Mouse (Mus musculus) stomach, embryonic 14.5 days (tissue): ENCODE results near the gene Unc79. TPM values are rescaled to one million over a fixed set of nuclear protein-coding genes. Genes with fewer than 3 reads are reported as not detected.

ENCODE experiments used
- ATAC-seq: fragments of 200-750 bp; cut with Nextera tagmentation; 2 replicates; pipeline ENCODE4 v1.8.0; 2017; ENCODE audit warnings: low read depth, moderate TSS enrichment; ENCODE audit not compliant: insufficient number of reproducible peaks, insufficient read depth, low FRiP score
- H3K27ac ChIP-seq: fragments of 300-500 bp; sonication (generic); 2 replicates; pipeline ENCODE4 v1.5.1; 2014; ENCODE audit warnings: mild to moderate bottlenecking, low read length, moderate library complexity, mixed read lengths
- H3K27me3 ChIP-seq: fragments of 300-500 bp; sonication (generic); 2 replicates; pipeline ENCODE4 v1.6.1; 2014; ENCODE audit warnings: low read length, control low read depth, mixed read lengths; ENCODE audit not compliant: control insufficient read depth, insufficient read depth
- H3K36me3 ChIP-seq: fragments of 300-500 bp; sonication (generic); 2 replicates; pipeline ENCODE4 v1.6.1; 2014; ENCODE audit warnings: mild to moderate bottlenecking, control low read depth, low read length, moderate library complexity, mixed read lengths; ENCODE audit not compliant: control insufficient read depth, insufficient read depth
- H3K4me1 ChIP-seq: fragments of 300-500 bp; sonication (generic); 2 replicates; pipeline ENCODE4 v1.6.1; 2014; ENCODE audit warnings: low read length, control low read depth, mixed read lengths; ENCODE audit not compliant: control insufficient read depth, insufficient read depth
- H3K4me2 ChIP-seq: fragments of 300-500 bp; sonication (generic); replicated peaks from 2 replicates; pipeline ENCODE4 v1.6.1; 2014; ENCODE audit warnings: low read depth, low read length, control low read depth
- H3K4me3 ChIP-seq: fragments of 300-500 bp; sonication (generic); 2 replicates; pipeline ENCODE4 v1.5.1; 2014; ENCODE audit warnings: low read depth, low read length, control low read depth
- H3K9ac ChIP-seq: fragments of 300-500 bp; sonication (generic); replicated peaks from 2 replicates; pipeline ENCODE4 v1.6.1; 2014; ENCODE audit warnings: low read depth, mild to moderate bottlenecking, control low read depth, low read length, moderate library complexity, mixed read lengths
- H3K9me3 ChIP-seq: fragments of 300-500 bp; sonication (generic); 2 replicates; pipeline ENCODE4 v1.6.1; 2016; ENCODE audit warnings: low read depth, low read length, control low read depth; ENCODE audit not compliant: control insufficient read depth
- WGBS: fragments of 180-500 bp; shearing (Covaris S2); extraction: QIAGEN DNeasy Blood & Tissue Kit; methylation state at CpG from one replicate; pipeline ENCODE4 v1.1.7; 2014; 5-methylcytosine and 5-hydroxymethylcytosine counted together
- polyA plus RNA-seq: library from polyadenylated mRNA; unstranded; fragments of >200 nt; fragmentation: Nextera tagmentation; extraction: Ambion mirVana; gene quantifications from 2 replicates; pipeline ENCODE4 v1.2.1, GENCODE M21; 2014

Gene Unc79
- polyA plus RNA-seq, 1 experiment from 2014 or later = 1.1 TPM

GRCm38 (mm10) chr12:103209581-103209980, 260.9 kb downstream of the Unc79 start:
- Histone ChIP-seq H3K4me3 (no peak overlapping the region), H3K9ac (no peak overlapping the region), H3K36me3 (no peaks in the 10 kb centered on the region), H3K4me1 (no peaks in the 10 kb centered on the region), H3K27me3 (no peaks in the 10 kb centered on the region), H3K27ac (no peak overlapping the region), H3K9me3 (no peaks in the 10 kb centered on the region), H3K4me2 (no peak overlapping the region)
- no peak for ATAC-seq
- WGBS = 87% methylated on average over 7 of the region's 7 CpGs

- no peaks in the 10 kb centered on the region for H3K4me1 ChIP-seq
- H3K27ac ChIP-seq = no peak overlapping the region
- H3K27me3 ChIP-seq = no peaks in the 10 kb centered on the region
- no peak overlapping the region for H3K4me2 ChIP-seq
- no peak overlapping the region for H3K4me3 ChIP-seq
- ATAC-seq = no peak; the same call in 1 of the 2 replicates
- 73% methylated on average over 5 of the region's 5 CpGs for WGBS
- no peaks in the 10 kb centered on the region for H3K9me3 ChIP-seq
- no peak overlapping the region for H3K9ac ChIP-seq
- H3K36me3 ChIP-seq = no peaks in the 10 kb centered on the region
Observed at GRCm38 (mm10) chr12:103211078-103211477, 262.4 kb downstream of the Unc79 start.

- Histone ChIP-seq H3K9ac (no peak overlapping the region), H3K4me1 (no peaks in the 10 kb centered on the region), H3K27ac (no peak overlapping the region), H3K4me3 (no peak overlapping the region), H3K9me3 (no peaks in the 10 kb centered on the region), H3K36me3 (no peaks in the 10 kb centered on the region), H3K4me2 (no peak overlapping the region), H3K27me3 (no peaks in the 10 kb centered on the region)
- no peak for ATAC-seq
- 90% methylated on average over 2 of the region's 2 CpGs for WGBS
Observed at GRCm38 (mm10) chr12:103213591-103213990, 264.9 kb downstream of the Unc79 start.

DNA sequence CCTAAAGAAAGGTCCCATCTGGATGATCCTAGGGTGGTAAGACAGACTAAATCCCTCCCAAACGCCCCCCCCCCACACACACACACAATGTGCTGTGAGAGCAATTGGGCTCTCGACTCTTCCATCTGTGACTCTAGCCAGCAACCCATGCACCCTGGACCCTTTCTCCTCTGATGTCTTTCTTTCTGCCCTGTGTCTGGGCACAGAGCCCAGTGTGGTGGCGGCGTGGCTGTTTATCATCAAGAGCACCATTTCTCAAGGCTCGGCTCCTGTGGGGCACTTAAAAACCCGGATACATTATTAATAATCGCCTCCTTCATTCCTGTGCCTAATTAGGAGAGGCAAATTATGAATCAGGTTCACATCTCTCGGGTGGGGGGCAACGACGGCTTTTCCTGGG, 265.6 kb downstream of the Unc79 start:
- no peak for ATAC-seq
- H3K4me2 ChIP-seq = no peak overlapping the region
- no peaks in the 10 kb centered on the region for H3K4me1 ChIP-seq
- no peak overlapping the region for H3K4me3 ChIP-seq
- H3K9ac ChIP-seq = no peak overlapping the region
- no peaks in the 10 kb centered on the region for H3K36me3 ChIP-seq
- H3K27ac ChIP-seq = no peak overlapping the region
- 37% methylated on average over 10 of the region's 10 CpGs for WGBS
- H3K9me3 ChIP-seq = no peaks in the 10 kb centered on the region
- no peaks in the 10 kb centered on the region for H3K27me3 ChIP-seq

DNA sequence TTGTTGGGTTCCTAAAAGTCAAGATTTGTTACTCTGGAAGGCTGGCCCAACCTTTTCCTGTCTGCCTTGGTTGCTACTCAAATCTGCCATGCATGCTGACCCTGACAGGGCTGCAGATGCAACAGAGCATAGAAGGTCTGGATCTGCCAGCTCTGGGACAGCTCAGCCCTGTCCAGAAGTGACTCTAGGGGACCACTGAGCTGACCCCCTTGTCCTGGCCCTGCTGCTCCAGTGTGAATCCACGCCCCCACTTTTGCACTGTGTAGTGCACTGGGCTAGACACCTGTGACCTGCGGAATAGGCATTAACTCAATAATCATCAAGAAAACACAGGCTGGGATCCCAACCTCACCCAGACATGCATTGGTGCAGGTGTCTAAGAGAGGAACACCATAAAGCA, 266.1 kb downstream of the Unc79 start:
- H3K9ac ChIP-seq = no peak overlapping the region
- no peaks in the 10 kb centered on the region for H3K36me3 ChIP-seq
- ATAC-seq = no peak
- no peak overlapping the region for H3K27ac ChIP-seq
- H3K9me3 ChIP-seq = no peaks in the 10 kb centered on the region
- H3K27me3 ChIP-seq = no peaks in the 10 kb centered on the region
- no peaks in the 10 kb centered on the region for H3K4me1 ChIP-seq
- no peak overlapping the region for H3K4me2 ChIP-seq
- H3K4me3 ChIP-seq = no peak overlapping the region
- 86% methylated on average over 2 of the region's 2 CpGs for WGBS

- Histone ChIP-seq H3K4me1 (no peaks in the 10 kb centered on the region), H3K27me3 (no peaks in the 10 kb centered on the region), H3K9me3 (no peaks in the 10 kb centered on the region), H3K36me3 (no peaks in the 10 kb centered on the region), H3K27ac (no peak overlapping the region), H3K9ac (no peak overlapping the region), H3K4me3 (no peak overlapping the region), H3K4me2 (no peak overlapping the region)
- WGBS = 66% methylated on average over 6 of the region's 6 CpGs
- no peak for ATAC-seq
Observed at GRCm38 (mm10) chr12:103215877-103216610, 267.4 kb downstream of the Unc79 start.

DNA sequence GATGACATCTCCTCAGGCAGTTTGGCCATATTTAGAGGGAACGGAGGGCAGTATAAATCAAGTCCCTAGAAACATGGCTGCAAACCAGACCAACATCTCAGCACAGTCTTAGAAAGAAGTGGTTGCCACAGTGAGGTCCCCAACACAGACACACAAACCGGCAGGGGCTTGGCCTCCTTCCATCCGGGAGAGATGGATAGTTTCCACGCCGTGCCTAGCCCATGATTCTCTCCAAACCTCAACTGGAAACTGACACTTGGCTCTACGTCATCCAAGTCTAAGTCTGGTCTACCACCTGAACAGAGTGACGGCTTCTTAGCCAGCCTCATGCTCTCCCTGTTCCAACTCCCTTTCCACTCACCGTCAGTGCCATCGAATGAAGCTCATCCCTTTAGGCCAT, 275.0 kb downstream of the Unc79 start:
- H3K4me3 ChIP-seq = no peak overlapping the region
- H3K27me3 ChIP-seq = no peaks in the 10 kb centered on the region
- H3K9ac ChIP-seq = no peak overlapping the region
- WGBS = 91% methylated on average over 9 of the region's 9 CpGs
- no peaks in the 10 kb centered on the region for H3K36me3 ChIP-seq
- ATAC-seq = no peak
- no peaks in the 10 kb centered on the region for H3K4me1 ChIP-seq
- no peak overlapping the region for H3K27ac ChIP-seq
- H3K9me3 ChIP-seq = no peaks in the 10 kb centered on the region
- H3K4me2 ChIP-seq = no peak overlapping the region

DNA sequence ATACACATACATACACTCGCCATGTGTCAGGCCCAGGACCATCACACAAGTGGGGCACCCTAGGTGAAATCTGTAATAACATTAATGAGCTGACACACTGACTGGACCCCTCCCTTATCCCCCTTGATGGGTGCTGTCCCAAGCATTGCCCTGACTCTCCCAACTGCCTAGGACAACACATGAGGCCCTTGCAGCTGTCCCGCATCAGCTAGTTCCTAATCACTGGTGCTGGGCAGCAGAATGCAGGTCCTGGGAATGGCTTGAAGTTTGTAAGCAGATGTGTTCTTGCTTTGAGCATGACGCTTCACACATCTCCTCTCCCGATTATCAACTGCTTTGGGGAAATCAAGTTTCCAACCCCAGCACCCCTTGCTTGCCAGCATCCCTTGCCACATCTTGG, 277.5 kb downstream of the Unc79 start:
- Histone ChIP-seq H3K4me2 (no peak overlapping the region), H3K36me3 (no peaks in the 10 kb centered on the region), H3K4me1 (no peaks in the 10 kb centered on the region), H3K9me3 (no peaks in the 10 kb centered on the region), H3K9ac (no peak overlapping the region), H3K4me3 (no peak overlapping the region), H3K27me3 (no peaks in the 10 kb centered on the region), H3K27ac (no peak overlapping the region)
- WGBS = 86% methylated on average over 4 of the region's 4 CpGs
- no peak for ATAC-seq

- Histone ChIP-seq H3K4me3 (no peak overlapping the region), H3K4me2 (no peak overlapping the region), H3K9me3 (no peaks in the 10 kb centered on the region), H3K27ac (no peak overlapping the region), H3K9ac (no peak overlapping the region), H3K4me1 (no peaks in the 10 kb centered on the region), H3K27me3 (no peaks in the 10 kb centered on the region), H3K36me3 (no peaks in the 10 kb centered on the region)
- ATAC-seq = no peak
- 75% methylated on average over 4 of the region's 4 CpGs for WGBS
Observed at GRCm38 (mm10) chr12:103229058-103229457, 280.4 kb downstream of the Unc79 start.
